Mouse (Mus musculus) thymus, adult 2 months (tissue): ENCODE results near the gene Smndc1. TPM values are rescaled to one million over a fixed set of nuclear protein-coding genes. Genes with fewer than 3 reads are reported as not detected.

Experiments
- DNase-seq: peaks from one replicate; pipeline ENCODE4 v3.0.0; 2021
- H3K27ac ChIP-seq: fragments of 200-500 bp; 2 replicates; pipeline ENCODE4 v1.5.1; 2012; ENCODE audit warnings: low read length, control low read depth; ENCODE audit not compliant: control insufficient read depth, insufficient read depth
- H3K27me3 ChIP-seq: fragments of 200-500 bp; 2 replicates; pipeline ENCODE4 v1.6.1; 2012; ENCODE audit warnings: mild to moderate bottlenecking, low read length, moderate library complexity, mixed read lengths; ENCODE audit not compliant: control insufficient read depth, insufficient read depth
- H3K36me3 ChIP-seq: fragments of 200-500 bp; 2 replicates; pipeline ENCODE4 v1.6.1; 2012; ENCODE audit warnings: mild to moderate bottlenecking, low read length, moderate library complexity; ENCODE audit not compliant: control insufficient read depth, insufficient read depth
- H3K4me1 ChIP-seq: fragments of 200-500 bp; replicated peaks from 2 replicates; pipeline ENCODE4 v1.6.1; 2012; ENCODE audit warnings: low read length; ENCODE audit not compliant: control insufficient read depth, insufficient read depth
- H3K4me3 ChIP-seq: fragments of 200-500 bp; 2 replicates; pipeline ENCODE4 v1.5.1; 2012; ENCODE audit warnings: mild to moderate bottlenecking, low read length, control low read depth, moderate library complexity; ENCODE audit not compliant: control insufficient read depth, insufficient read depth
- CTCF ChIP-seq: fragments of 200-500 bp; IDR thresholded peaks from 2 replicates; pipeline ENCODE4 v1.5.1; 2012; ENCODE audit warnings: mild to moderate bottlenecking, control low read depth, low read length, moderate library complexity, borderline replicate concordance; ENCODE audit not compliant: control insufficient read depth, poor library complexity, insufficient read depth; ENCODE audit errors: extremely low read depth
- POLR2A ChIP-seq: fragments of 200-500 bp; IDR thresholded peaks from 2 replicates; pipeline ENCODE4 v1.6.1; 2012; ENCODE audit warnings: mild to moderate bottlenecking, low read length, control low read depth, moderate library complexity; ENCODE audit not compliant: control insufficient read depth, poor library complexity, insufficient read depth; ENCODE audit errors: extremely low read depth
- WGBS: fragments of 180-500 bp; shearing (Covaris S2); methylation state at CpG from one replicate; pipeline ENCODE4 v1.1.7; 2018; 5-methylcytosine and 5-hydroxymethylcytosine counted together
- polyA plus RNA-seq: library from polyadenylated mRNA; depleted of rRNA; stranded (reverse); fragments of >200 nt; gene quantifications from 2 replicates; pipeline ENCODE4 v1.2.3, GENCODE M21; 2012

Gene Smndc1
- polyA plus RNA-seq, 1 experiment = 6.8 TPM

DNA sequence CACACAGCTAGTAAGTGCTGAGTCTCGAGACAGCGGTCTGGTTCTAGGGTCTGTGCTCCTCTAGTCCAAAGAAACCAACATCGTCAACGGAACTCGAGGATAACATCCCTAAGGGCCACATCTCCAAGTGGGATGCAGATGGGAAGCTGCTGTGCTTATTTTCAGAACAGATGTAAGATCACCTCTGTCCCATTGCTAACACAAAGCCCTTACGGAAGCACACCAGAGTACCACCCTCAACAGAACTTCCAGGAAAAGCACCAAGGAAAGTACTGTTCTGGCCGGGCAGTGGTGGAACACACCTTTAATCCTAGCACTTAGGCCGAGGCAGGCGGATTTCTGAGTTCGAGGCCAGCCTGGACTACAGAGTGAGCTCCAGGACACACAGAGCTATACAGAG is 12.0 kb downstream of the Smndc1 start:
- TF ChIP-seq CTCF (no peak), POLR2A (no peak)
- WGBS = 96% methylated on average over 10 of the region's 10 CpGs
- Histone ChIP-seq H3K36me3 (peaks cover 73% of the 10 kb centered on the region), H3K4me3 (no peak overlapping the region), H3K27ac (no peak overlapping the region), H3K27me3 (no peaks in the 10 kb centered on the region), H3K4me1 (no peaks in the 10 kb centered on the region)
- no peak for DNase-seq

GRCm38 (mm10) chr19:53377652-53378051 is 12.7 kb downstream of the Smndc1 start:
- peaks cover 68% of the 10 kb centered on the region for H3K36me3 ChIP-seq

DNA sequence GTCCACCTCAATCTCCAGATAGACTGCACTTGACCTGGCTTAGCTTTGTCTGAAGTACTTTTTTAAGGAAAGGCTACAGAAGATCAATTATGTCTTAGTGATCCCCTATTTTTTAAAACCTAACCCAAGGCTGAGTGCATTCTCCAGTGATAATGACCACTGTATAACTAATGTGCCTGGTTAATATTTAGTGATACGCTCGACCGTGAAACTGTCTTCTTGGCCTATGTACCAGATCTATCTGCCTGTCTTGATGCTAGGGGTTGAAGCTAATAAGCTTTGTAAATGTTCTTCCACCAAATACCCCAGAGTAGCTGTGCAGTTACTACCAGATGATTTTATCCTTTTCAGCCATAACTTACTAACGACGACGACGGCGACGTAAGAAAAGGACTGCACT is 14.6 kb downstream of the Smndc1 start:
- Histone ChIP-seq H3K4me3 (no peak overlapping the region), H3K27ac (no peak overlapping the region), H3K4me1 (no peaks in the 10 kb centered on the region), H3K36me3 (peaks cover 63% of the 10 kb centered on the region), H3K27me3 (no peaks in the 10 kb centered on the region)
- WGBS = 98% methylated on average over 9 of the region's 9 CpGs
- TF ChIP-seq POLR2A = no peak
- TF ChIP-seq CTCF = no peak
- no peak for DNase-seq

More at GRCm38 (mm10) chr19:53377652-53378051, 12.7 kb downstream of the Smndc1 start:
- DNase-seq = no peak
- Histone ChIP-seq H3K27ac (no peak overlapping the region), H3K4me1 (no peaks in the 10 kb centered on the region), H3K4me3 (no peak overlapping the region), H3K27me3 (no peaks in the 10 kb centered on the region)
- 95% methylated on average over 8 of the region's 8 CpGs for WGBS
- TF ChIP-seq CTCF (no peak), POLR2A (no peak)

GRCm38 (mm10) chr19:53375299-53375698 is 15.1 kb downstream of the Smndc1 start:
- H3K36me3 ChIP-seq = peaks cover 58% of the 10 kb centered on the region
- TF ChIP-seq POLR2A = no peak
- TF ChIP-seq CTCF = no peak
- no peak for DNase-seq
- H3K27me3 ChIP-seq = no peaks in the 10 kb centered on the region
- no peak overlapping the region for H3K27ac ChIP-seq
- WGBS = 97% methylated on average over 6 of the region's 6 CpGs
- no peak overlapping the region for H3K4me3 ChIP-seq
- no peaks in the 10 kb centered on the region for H3K4me1 ChIP-seq

DNA sequence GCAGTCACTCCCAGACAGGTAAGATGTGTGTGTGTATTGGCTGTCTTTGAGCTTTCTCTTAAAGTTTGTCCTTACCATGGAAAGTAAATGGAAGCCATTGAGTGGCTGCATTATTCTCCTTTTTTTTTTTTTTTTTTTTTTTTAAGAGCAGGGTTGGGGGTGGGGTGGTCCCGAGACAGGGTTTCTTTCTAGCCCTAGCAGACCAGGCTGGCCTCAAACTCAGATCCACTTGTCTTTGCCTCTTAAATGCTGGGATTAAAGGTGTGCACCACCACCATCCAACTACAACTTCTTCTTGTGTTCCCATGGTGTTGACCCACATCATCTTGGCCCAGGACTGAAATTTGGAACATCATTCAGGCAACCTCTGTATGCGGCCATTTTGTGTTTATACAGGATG is 16.8 kb downstream of the Smndc1 start:
- no peak for DNase-seq
- H3K4me3 ChIP-seq = no peak overlapping the region
- H3K4me1 ChIP-seq = no peaks in the 10 kb centered on the region
- H3K27ac ChIP-seq = no peak overlapping the region
- TF ChIP-seq POLR2A (no peak), CTCF (no peak)
- H3K27me3 ChIP-seq = no peaks in the 10 kb centered on the region
- peaks cover 45% of the 10 kb centered on the region for H3K36me3 ChIP-seq
- WGBS = 100% methylated on average over 2 of the region's 2 CpGs

- 96% methylated on average over 13 of the region's 13 CpGs for WGBS
- no peaks in the 10 kb centered on the region for H3K27me3 ChIP-seq
- H3K27ac ChIP-seq = no peak within 1 kb of the TSS
- TF ChIP-seq POLR2A = no peak
- H3K4me1 ChIP-seq = no peaks in the 10 kb centered on the region
- H3K36me3 ChIP-seq = peaks cover 36% of the 10 kb centered on the region
- H3K4me3 ChIP-seq = no peak within 1 kb of the TSS
- no peak for DNase-seq
These were observed 18.7 kb downstream of the Smndc1 start, which contains the start of gene Gm10197 for GRCm38 (mm10) chr19:53371666-53372065. TSS of gene Gm10197 (minus strand) at chr19:53371766.

DNA sequence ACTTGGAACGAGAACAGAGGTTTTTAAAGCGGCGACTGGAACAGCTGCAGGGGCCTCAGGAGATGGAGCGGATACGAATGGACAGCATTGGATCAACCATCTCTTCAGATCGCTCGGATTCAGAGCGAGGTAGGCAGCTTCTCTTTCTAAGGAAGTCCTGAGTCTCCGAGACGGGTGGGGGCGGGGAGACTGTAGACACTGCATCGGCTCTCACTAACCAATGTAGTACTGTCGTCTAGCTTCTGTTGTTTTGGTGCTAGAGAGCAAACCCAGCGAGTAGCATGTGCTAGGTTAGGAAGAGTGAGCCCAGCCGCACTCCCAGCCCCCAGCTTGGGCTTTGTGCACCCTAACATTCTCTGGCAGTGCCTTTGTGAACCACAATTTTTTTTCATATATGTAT is 20.1 kb downstream of the Smndc1 start:
- Histone ChIP-seq H3K36me3 (peaks cover 24% of the 10 kb centered on the region), H3K4me3 (no peak overlapping the region), H3K27ac (no peak overlapping the region), H3K27me3 (no peaks in the 10 kb centered on the region), H3K4me1 (no peaks in the 10 kb centered on the region)
- TF ChIP-seq POLR2A (no peak), CTCF (no peak)
- WGBS = 94% methylated on average over 15 of the region's 15 CpGs
- DNase-seq = no peak
